Mouse (Mus musculus): ENCODE measurements around the gene Selenon. TPM values are rescaled to one million over a fixed set of nuclear protein-coding genes. Genes with fewer than 3 reads are reported as not detected.

Gene Selenon
- polyA plus RNA-seq, 1 experiment: 5.3 TPM

GRCm38 (mm10) chr4:134489986-134490665, 61.8 kb downstream of the Selenon start:
- 78% methylated on average over 11 of the region's 11 CpGs for WGBS
- no peak for DNase-seq (ENCODE audit: low read depth, low spot score)

GRCm38 (mm10) chr4:134488211-134488610, 63.8 kb downstream of the Selenon start:
- no peak for DNase-seq (ENCODE audit: low read depth, low spot score)
- WGBS: 88% methylated on average over 5 of the region's 5 CpGs

Other genes starting within 250 kb of the Selenon start
- 0.10 and 0.27 TPM in 2 replicates for gene Trim63, start 237.0 kb downstream of the Selenon start, polyA plus RNA-seq (2012; rRNA removed)
- 27.4 and 49.7 TPM in 2 replicates for gene Slc30a2, start 209.0 kb downstream of the Selenon start, polyA plus RNA-seq (2012; rRNA removed)
- 1.7 and 1.9 TPM in 2 replicates for gene Extl1, start 168.3 kb downstream of the Selenon start, polyA plus RNA-seq (2012; rRNA removed)
- gene Pafah2, start 155.8 kb downstream of the Selenon start, polyA plus RNA-seq (2012; rRNA removed): 32.1 and 41.9 TPM in 2 replicates
- gene Stmn1, start 83.8 kb downstream of the Selenon start, polyA plus RNA-seq (2012; rRNA removed): 40.1 and 45.3 TPM in 2 replicates
- 9.6 and 21.6 TPM in 2 replicates for gene Paqr7, start 55.5 kb downstream of the Selenon start, polyA plus RNA-seq (2012; rRNA removed)
- 3.4 and 4.2 TPM in 2 replicates for gene Aunip, start 41.2 kb downstream of the Selenon start, polyA plus RNA-seq (2012; rRNA removed)
- 56.1 and 82.9 TPM in 2 replicates for gene Mtfr1l, start 16.8 kb downstream of the Selenon start, polyA plus RNA-seq (2012; rRNA removed)
- 2.3 and 3.2 TPM in 2 replicates for gene Man1c1, start 152.1 kb upstream of the Selenon start, polyA plus RNA-seq (2012; rRNA removed)
- gene Ldlrap1, start 215.9 kb upstream of the Selenon start, polyA plus RNA-seq (2012; rRNA removed): 7.3 and 9.3 TPM in 2 replicates

All from large intestine, adult 2 months (tissue).